Mouse (Mus musculus): Measurements from ENCODE around the gene Cadm4. TPM values are rescaled to one million over a fixed set of nuclear protein-coding genes. Genes with fewer than 3 reads are reported as not detected.

Gene Cadm4
- polyA plus RNA-seq, 1 experiment from 2014 or later, result 0.23 TPM

DNA sequence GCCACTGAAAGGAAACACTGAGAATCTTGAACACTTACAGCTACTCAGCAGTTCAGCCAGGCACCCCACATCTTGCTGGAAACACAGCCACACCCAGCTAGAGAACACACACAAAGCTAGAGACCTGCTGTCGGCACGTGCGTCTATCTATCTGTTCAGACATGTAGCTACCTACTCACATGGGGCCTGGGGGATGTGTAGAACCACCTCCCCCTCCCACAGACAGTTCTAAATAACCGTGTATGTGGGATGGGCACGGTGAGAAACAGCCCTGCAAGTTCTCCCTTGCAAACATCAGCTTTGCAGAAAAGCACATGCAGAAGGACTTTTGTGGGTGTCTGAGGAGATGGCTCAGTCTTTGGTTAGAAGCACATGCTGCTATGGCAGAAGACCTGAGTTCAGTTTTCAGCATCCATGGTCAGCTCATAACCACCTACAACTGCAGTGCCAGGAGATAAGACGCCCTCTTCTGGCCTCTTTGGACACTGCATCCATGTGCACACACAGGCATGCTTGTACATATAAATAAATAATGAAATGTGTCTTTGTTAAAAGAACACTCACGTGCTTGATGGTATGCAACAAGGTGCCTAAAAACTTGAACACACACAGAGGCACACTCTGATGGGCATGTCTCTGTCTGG, 35.0 kb upstream of the Cadm4 start:
- Histone ChIP-seq H3K27ac (ENCODE audit: low read depth, low read length) (no peak overlapping the region), H3K4me2 (no peak overlapping the region), H3K36me3 (ENCODE audit: control insufficient read depth, insufficient read depth, low read length) (no peaks in the 10 kb centered on the region), H3K4me3 (ENCODE audit: low read depth, low read length) (no peak overlapping the region), H3K9ac (ENCODE audit: low read depth, low read length) (no peak overlapping the region), H3K27me3 (ENCODE audit: control insufficient read depth, insufficient read depth, low read length) (no peaks in the 10 kb centered on the region), H3K4me1 (ENCODE audit: control insufficient read depth, insufficient read depth, low read length) (no peaks in the 10 kb centered on the region), H3K9me3 (replicated peaks; ENCODE audit: control insufficient read depth, low read length) (no peaks in the 10 kb centered on the region)
- 74% methylated on average over 7 of the region's 7 CpGs for WGBS (ENCODE audit: insufficient replicate concordance)
- ATAC-seq (replicated peaks; ENCODE audit: insufficient number of reproducible peaks, low FRiP score, low TSS enrichment), result no peak

DNA sequence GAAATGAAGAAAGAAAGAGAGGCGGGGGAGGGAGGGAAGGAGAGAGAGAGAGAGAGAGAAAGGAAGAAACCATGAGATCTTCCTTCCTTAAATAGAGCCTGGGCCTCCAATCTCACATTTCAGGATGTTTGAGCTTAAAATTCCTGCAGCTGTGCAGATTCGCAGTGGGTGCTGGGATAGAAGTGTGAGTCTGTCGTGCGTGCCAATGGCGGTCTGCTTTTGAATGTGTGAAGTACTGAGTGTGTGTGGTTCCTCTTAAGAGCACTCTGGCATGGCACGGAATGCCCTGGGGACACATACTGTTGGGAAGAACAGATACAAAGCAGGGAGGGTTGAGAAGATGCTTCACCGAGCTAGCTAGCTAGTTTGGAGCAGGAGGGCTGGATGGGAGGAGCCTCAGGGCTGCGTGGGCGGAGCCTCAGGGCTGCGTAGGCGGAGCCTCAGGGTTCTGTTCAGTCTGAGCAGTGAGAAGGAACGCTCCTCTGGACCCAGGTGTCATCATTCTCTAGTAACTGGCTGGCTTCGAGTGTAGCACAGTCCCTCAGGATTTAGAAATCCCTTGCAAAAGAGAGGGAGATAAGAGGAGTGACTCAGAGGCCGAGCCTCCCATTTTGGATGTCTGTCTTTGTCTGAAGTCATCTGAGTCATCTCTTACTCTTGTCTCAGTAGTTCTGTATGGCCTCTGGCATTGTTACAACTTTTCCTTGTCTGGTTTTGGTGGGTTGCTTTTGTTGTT, 32.9 kb upstream of the Cadm4 start:
- ATAC-seq (replicated peaks; ENCODE audit: insufficient number of reproducible peaks, low FRiP score, low TSS enrichment), result no peak
- H3K9ac ChIP-seq (ENCODE audit: low read depth, low read length), result no peak overlapping the region
- no peak overlapping the region for H3K4me2 ChIP-seq
- H3K27me3 ChIP-seq (ENCODE audit: control insufficient read depth, insufficient read depth, low read length), result no peaks in the 10 kb centered on the region
- H3K27ac ChIP-seq (ENCODE audit: low read depth, low read length), result no peak overlapping the region
- H3K4me1 ChIP-seq (ENCODE audit: control insufficient read depth, insufficient read depth, low read length), result no peaks in the 10 kb centered on the region
- no peak overlapping the region for H3K4me3 ChIP-seq (ENCODE audit: low read depth, low read length)
- H3K9me3 ChIP-seq (replicated peaks; ENCODE audit: control insufficient read depth, low read length), result no peaks in the 10 kb centered on the region
- H3K36me3 ChIP-seq (ENCODE audit: control insufficient read depth, insufficient read depth, low read length), result no peaks in the 10 kb centered on the region
- WGBS (ENCODE audit: insufficient replicate concordance), result 41% methylated on average over 14 of the region's 14 CpGs

DNA sequence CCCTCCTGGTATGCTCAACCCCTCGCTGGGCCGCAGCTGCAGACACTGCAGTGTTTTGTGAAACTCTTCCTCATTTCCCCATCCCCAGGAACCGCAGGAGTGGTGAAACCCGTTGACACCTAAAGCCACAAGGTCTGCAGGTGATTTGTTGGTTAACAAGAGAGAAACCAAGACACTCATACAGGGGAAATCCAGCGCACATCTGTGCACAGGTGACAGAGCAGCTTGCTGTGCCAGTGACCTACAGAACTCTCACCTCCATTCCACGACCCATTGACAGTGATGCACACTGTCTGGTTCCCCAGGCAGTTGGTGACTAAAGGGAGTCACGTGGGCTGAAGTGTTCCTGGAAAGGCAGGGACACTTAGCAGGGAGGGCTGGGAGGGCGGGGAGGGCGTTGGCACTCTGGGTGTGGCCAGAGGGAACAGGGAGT, 31.2 kb upstream of the Cadm4 start:
- Histone ChIP-seq H3K4me3 (ENCODE audit: low read depth, low read length) (no peak overlapping the region), H3K9me3 (replicated peaks; ENCODE audit: control insufficient read depth, low read length) (no peaks in the 10 kb centered on the region), H3K36me3 (ENCODE audit: control insufficient read depth, insufficient read depth, low read length) (no peaks in the 10 kb centered on the region), H3K27me3 (ENCODE audit: control insufficient read depth, insufficient read depth, low read length) (no peaks in the 10 kb centered on the region), H3K9ac (ENCODE audit: low read depth, low read length) (no peak overlapping the region), H3K4me2 (no peak overlapping the region), H3K27ac (ENCODE audit: low read depth, low read length) (no peak overlapping the region), H3K4me1 (ENCODE audit: control insufficient read depth, insufficient read depth, low read length) (no peaks in the 10 kb centered on the region)
- ATAC-seq (replicated peaks; ENCODE audit: insufficient number of reproducible peaks, low FRiP score, low TSS enrichment), result no peak
- WGBS (ENCODE audit: insufficient replicate concordance), result 52% methylated on average over 9 of the region's 9 CpGs

DNA sequence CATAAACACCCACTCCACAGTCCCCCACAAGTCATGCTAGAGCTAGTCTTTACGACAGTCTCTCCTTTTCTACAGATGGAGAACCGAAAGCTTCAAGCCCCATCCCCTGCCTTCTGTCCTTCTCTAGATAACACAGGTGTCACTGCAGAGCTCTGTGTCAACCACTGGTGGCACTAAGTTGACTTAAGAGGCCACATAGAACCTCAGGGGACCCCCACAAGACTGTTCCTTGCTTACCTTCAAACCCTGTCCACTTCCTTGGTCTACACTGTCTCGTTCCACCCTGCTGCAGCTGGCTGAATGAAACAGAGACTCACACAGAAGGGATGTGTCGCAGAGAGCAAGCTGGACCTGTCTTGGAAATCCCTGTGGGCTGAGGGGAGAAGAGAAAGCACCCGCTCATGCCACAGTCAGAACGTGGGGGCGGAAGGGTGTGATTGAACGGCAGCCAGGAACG, 29.9 kb upstream of the Cadm4 start, which contains the start of gene Irgc1:
Gene Irgc1 (minus strand): TSS at position 443 of the 457 bp plus-strand sequence.
- Histone ChIP-seq H3K27ac (ENCODE audit: low read depth, low read length) (no peak within 1 kb of the TSS), H3K9ac (ENCODE audit: low read depth, low read length) (no peak within 1 kb of the TSS)
- WGBS (ENCODE audit: insufficient replicate concordance), result 74% methylated on average over 9 of the region's 9 CpGs

DNA sequence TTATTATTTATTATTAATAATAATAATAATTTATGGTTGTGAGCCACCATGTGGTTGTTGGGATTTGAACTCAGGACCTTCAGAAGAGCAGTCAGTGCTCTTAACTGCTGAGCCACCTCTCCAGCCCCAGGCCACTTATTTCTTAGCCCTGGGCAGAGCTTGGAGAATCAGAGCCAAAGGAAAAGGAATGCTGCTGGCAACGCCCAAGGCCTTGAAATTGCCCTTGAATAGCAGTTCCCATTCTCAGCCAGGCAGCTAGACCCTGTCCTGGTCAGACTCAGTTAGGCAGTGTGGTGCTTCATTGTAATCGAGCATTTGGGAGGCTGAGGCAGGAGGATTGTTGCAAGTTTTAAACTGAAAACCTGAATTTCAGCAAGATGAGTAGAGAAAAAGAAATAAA, 27.6 kb upstream of the Cadm4 start:
- no peaks in the 10 kb centered on the region for H3K27me3 ChIP-seq (ENCODE audit: control insufficient read depth, insufficient read depth, low read length)
- 70% methylated on average over 2 of the region's 2 CpGs for WGBS (ENCODE audit: insufficient replicate concordance)

More for the DNA sequence above, 29.9 kb upstream of the Cadm4 start, which contains the start of gene Irgc1:
- no peak for ATAC-seq (replicated peaks; ENCODE audit: insufficient number of reproducible peaks, low FRiP score, low TSS enrichment)
- Histone ChIP-seq H3K4me1 (ENCODE audit: control insufficient read depth, insufficient read depth, low read length) (no peaks in the 10 kb centered on the region), H3K36me3 (ENCODE audit: control insufficient read depth, insufficient read depth, low read length) (no peaks in the 10 kb centered on the region), H3K4me3 (ENCODE audit: low read depth, low read length) (no peak within 1 kb of the TSS), H3K4me2 (no peak within 1 kb of the TSS), H3K27me3 (ENCODE audit: control insufficient read depth, insufficient read depth, low read length) (no peaks in the 10 kb centered on the region), H3K9me3 (replicated peaks; ENCODE audit: control insufficient read depth, low read length) (no peaks in the 10 kb centered on the region)

DNA sequence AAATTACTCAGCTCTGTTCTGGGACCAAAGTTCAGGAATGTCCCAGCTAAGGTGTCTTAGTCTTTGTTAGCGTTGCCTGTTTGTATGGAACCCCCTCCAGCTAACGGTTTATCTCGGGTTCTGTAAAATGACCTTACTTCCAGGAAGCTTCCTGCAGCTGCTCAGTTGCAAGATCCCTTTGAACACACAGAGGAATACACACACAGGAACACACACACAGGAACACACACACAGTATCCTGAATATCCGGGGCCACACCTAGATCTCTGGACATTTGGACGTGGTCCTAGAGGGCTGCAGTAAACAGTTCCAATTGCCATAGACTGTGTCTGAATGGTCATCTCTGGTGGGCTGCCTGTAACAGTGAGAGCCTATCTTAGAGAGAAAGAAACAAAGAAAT, 26.1 kb upstream of the Cadm4 start:
- 76% methylated on average over 5 of the region's 5 CpGs for WGBS (ENCODE audit: insufficient replicate concordance)
- Histone ChIP-seq H3K36me3 (ENCODE audit: control insufficient read depth, insufficient read depth, low read length) (no peaks in the 10 kb centered on the region), H3K4me2 (no peak overlapping the region), H3K4me1 (ENCODE audit: control insufficient read depth, insufficient read depth, low read length) (0 out of 2 replicates have a peak, but pooled peaks cover 2% of the 10 kb centered on the region), H3K27me3 (ENCODE audit: control insufficient read depth, insufficient read depth, low read length) (no peaks in the 10 kb centered on the region), H3K9me3 (replicated peaks; ENCODE audit: control insufficient read depth, low read length) (no peaks in the 10 kb centered on the region), H3K9ac (ENCODE audit: low read depth, low read length) (no peak overlapping the region), H3K27ac (ENCODE audit: low read depth, low read length) (no peak overlapping the region), H3K4me3 (ENCODE audit: low read depth, low read length) (no peak overlapping the region)
- ATAC-seq (replicated peaks; ENCODE audit: insufficient number of reproducible peaks, low FRiP score, low TSS enrichment), result no peak

More for the DNA sequence above, 27.6 kb upstream of the Cadm4 start:
- ATAC-seq (replicated peaks; ENCODE audit: insufficient number of reproducible peaks, low FRiP score, low TSS enrichment), result no peak
- H3K36me3 ChIP-seq (ENCODE audit: control insufficient read depth, insufficient read depth, low read length), result no peaks in the 10 kb centered on the region
- H3K4me2 ChIP-seq, result no peak overlapping the region
- H3K27ac ChIP-seq (ENCODE audit: low read depth, low read length), result no peak overlapping the region
- no peak overlapping the region for H3K9ac ChIP-seq (ENCODE audit: low read depth, low read length)
- no peak overlapping the region for H3K4me3 ChIP-seq (ENCODE audit: low read depth, low read length)
- no peaks in the 10 kb centered on the region for H3K9me3 ChIP-seq (replicated peaks; ENCODE audit: control insufficient read depth, low read length)
- no peaks in the 10 kb centered on the region for H3K4me1 ChIP-seq (ENCODE audit: control insufficient read depth, insufficient read depth, low read length)

DNA sequence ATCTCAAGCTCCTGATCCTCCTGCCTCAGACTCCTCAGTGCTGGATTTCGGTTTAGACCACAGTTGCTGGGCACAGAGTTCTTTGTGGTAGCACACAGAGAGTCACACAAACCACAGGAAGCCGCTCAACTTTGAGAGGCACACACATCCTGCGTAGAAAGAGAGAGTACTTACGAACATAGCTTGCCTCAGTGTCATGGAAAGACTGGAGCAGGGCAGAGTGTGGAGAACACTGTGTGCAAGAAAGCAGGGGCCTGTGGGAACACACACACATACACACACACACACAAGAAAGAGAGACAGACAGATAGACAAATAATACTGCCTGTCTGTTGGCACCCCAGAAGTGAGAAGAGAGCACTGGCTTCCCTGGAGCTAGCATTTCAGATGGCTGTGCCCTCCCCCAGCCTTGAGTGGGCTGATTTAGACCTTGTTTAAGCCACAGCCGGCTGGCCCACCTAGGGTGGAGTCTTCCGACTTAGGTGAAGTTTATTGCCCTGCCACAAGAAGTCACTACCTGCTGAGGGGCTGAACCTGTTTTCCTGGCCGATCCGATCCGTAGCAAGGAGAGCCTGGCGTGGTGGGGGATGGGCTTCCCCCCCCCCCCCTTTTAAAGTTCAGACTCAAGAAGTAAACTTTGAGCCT, 24.0 kb upstream of the Cadm4 start:
- Histone ChIP-seq H3K9ac (ENCODE audit: low read depth, low read length) (no peak overlapping the region), H3K27ac (ENCODE audit: low read depth, low read length) (no peak overlapping the region)

DNA sequence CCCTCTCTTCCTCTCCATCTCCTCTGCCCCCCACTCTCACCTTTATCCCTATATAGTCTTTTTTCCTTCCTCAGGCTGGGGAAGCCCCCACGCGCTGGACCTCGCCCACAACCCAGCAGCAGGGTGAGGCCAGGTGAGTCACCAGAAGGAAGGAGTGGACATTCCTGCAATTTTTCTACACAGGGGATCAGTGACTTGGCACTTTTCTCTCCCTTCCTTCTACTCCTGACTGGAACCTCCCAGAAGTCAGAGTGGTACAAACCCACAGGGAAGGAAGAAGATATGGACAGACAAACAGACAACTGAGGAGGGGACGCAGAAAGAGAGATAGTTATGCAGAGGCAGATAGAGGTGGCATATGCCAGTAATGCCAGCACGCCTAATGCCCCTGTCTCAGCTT, 22.4 kb upstream of the Cadm4 start:
- H3K27me3 ChIP-seq (ENCODE audit: control insufficient read depth, insufficient read depth, low read length), result no peaks in the 10 kb centered on the region
- WGBS (ENCODE audit: insufficient replicate concordance), result 69% methylated on average over 5 of the region's 5 CpGs
- H3K27ac ChIP-seq (ENCODE audit: low read depth, low read length), result no peak overlapping the region
- no peak for ATAC-seq (replicated peaks; ENCODE audit: insufficient number of reproducible peaks, low FRiP score, low TSS enrichment)
- no peak overlapping the region for H3K4me2 ChIP-seq
- no peaks in the 10 kb centered on the region for H3K36me3 ChIP-seq (ENCODE audit: control insufficient read depth, insufficient read depth, low read length)
- H3K9ac ChIP-seq (ENCODE audit: low read depth, low read length), result no peak overlapping the region
- no peak overlapping the region for H3K4me3 ChIP-seq (ENCODE audit: low read depth, low read length)
- H3K4me1 ChIP-seq (ENCODE audit: control insufficient read depth, insufficient read depth, low read length), result peaks cover 10% of the 10 kb centered on the region; the same call in 1 of the 2 replicates
- no peaks in the 10 kb centered on the region for H3K9me3 ChIP-seq (replicated peaks; ENCODE audit: control insufficient read depth, low read length)

More for the DNA sequence above, 24.0 kb upstream of the Cadm4 start:
- 63% methylated on average over 10 of the region's 10 CpGs for WGBS (ENCODE audit: insufficient replicate concordance)
- no peak for ATAC-seq (replicated peaks; ENCODE audit: insufficient number of reproducible peaks, low FRiP score, low TSS enrichment)
- Histone ChIP-seq H3K4me3 (ENCODE audit: low read depth, low read length) (no peak overlapping the region), H3K4me1 (ENCODE audit: control insufficient read depth, insufficient read depth, low read length) (peaks cover 8% of the 10 kb centered on the region; the same call in 1 of the 2 replicates), H3K27me3 (ENCODE audit: control insufficient read depth, insufficient read depth, low read length) (no peaks in the 10 kb centered on the region), H3K36me3 (ENCODE audit: control insufficient read depth, insufficient read depth, low read length) (no peaks in the 10 kb centered on the region), H3K4me2 (no peak overlapping the region), H3K9me3 (replicated peaks; ENCODE audit: control insufficient read depth, low read length) (no peaks in the 10 kb centered on the region)

Data from heart, embryonic 11.5 days (tissue).